Mouse (Mus musculus) lung, adult 10 weeks (tissue): ENCODE results near the gene Olfr1359. TPM values are rescaled to one million over a fixed set of nuclear protein-coding genes. Genes with fewer than 3 reads are reported as not detected.

Experiments used
- polyA plus RNA-seq: library from polyadenylated mRNA; stranded (reverse); fragments of 350-450 nt; fragmentation: Illumina TruSeq; extraction: RNeasy Lipid Tissue Mini Kit (QIAGEN cat#74804); gene quantifications from one replicate; pipeline ENCODE4 v1.2.3, GENCODE M21; 2014; ENCODE audit warnings: low read depth, low replicate concordance; ENCODE audit not compliant: insufficient read depth

Gene Olfr1359
- polyA plus RNA-seq = not detected

DNA sequence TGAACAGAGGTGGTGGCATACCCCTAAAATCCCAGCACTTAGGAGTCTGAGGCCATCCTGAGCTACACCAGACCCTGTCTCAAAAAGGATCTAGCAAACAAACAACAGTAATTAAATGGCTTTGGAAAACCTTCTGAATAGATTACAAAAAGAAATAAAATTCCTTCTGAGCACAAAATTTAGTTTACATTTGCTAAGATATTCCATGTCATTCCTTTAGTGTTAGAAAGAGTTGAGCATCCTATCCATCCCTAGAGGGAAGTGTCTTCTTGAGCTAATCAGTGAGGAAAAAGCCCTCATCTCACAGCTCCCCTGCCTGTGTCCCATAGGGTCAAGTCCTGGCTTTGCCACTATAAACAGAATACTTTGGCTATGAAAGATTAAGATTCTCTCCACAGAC, at the start of gene Olfr1359:
Gene Olfr1359 (plus strand): TSS at position 301 of the 400 bp plus-strand sequence.

DNA sequence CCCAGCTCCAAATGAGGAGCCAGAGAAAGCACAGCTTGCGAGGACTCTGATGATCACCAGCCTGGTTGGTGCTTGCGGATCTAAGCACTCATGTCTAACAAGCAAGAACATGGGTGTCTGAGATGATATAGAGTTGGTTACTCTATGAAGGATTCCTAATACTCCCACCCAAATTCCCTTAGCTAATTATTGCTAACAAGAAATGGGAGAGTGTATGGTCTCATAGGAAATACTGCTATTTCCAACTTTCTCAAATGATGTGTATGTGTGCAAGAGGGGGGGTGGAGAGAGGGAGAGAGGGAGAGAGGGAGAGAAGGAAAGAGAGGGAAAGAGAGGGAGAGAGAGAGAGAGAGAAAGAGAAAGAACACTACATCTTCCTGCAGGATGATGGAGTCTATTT, 34.6 kb upstream of the Olfr1359 start, which contains the start of gene Olfr1361:
Gene Olfr1361 (minus strand): TSS at position 101 of the 400 bp plus-strand sequence.

DNA sequence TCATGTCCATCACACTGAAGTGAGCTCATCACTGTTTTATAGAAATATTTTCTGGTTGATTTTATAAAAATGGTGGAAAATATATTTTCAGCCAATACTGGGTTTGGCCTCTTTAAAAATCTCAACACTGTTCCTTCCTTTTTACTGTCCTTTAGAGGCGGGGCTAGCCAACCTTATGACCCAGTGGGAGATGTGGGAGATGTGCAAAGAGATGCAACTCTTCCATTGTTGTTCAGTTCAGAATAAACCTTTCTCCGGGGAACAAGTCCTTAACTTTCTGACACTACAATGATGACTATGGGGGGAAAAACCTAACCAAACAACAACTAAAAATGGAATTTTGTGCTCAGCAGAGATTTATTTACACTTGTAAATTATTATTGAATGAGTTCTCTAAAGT, 20.6 kb upstream of the Olfr1359 start, which contains the start of gene Olfr1360:
Gene Olfr1360 (minus strand): TSS at position 101 of the 400 bp plus-strand sequence.

DNA sequence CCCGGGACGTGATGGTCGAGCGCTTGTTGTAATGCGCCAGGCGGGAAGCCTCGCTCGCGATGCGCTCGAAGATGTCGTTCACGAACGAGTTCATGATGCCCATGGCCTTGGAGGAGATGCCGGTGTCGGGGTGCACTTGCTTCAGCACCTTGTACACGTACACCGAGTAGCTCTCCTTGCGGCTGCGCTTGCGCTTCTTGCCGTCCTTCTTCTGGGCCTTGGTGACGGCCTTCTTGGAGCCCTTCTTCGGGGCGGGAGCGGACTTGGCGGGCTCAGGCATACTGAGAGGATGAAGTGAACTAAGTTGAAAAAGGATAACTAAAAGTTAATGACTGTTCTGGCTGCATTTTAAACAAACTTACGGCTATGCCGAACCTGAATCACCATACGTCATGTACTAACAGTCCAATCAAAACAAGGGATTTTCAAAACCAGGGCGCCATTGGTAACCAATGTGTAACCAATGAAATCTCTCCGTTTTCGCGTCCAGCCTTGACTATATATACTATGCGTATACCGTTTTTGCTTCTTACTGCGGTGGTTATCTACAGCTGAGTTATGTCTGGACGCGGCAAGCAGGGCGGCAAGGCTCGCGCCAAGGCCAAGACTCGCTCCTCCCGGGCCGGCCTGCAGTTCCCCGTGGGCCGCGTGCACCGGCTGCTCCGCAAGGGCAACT, 18.1 kb downstream of the Olfr1359 start, which contains the start of the genes Hist1h2bl and Hist1h2ai:
Gene Hist1h2bl (minus strand): TSS at position 280 of the 676 bp plus-strand sequence.
Gene Hist1h2ai (plus strand): TSS at position 559 of the 676 bp plus-strand sequence.

DNA sequence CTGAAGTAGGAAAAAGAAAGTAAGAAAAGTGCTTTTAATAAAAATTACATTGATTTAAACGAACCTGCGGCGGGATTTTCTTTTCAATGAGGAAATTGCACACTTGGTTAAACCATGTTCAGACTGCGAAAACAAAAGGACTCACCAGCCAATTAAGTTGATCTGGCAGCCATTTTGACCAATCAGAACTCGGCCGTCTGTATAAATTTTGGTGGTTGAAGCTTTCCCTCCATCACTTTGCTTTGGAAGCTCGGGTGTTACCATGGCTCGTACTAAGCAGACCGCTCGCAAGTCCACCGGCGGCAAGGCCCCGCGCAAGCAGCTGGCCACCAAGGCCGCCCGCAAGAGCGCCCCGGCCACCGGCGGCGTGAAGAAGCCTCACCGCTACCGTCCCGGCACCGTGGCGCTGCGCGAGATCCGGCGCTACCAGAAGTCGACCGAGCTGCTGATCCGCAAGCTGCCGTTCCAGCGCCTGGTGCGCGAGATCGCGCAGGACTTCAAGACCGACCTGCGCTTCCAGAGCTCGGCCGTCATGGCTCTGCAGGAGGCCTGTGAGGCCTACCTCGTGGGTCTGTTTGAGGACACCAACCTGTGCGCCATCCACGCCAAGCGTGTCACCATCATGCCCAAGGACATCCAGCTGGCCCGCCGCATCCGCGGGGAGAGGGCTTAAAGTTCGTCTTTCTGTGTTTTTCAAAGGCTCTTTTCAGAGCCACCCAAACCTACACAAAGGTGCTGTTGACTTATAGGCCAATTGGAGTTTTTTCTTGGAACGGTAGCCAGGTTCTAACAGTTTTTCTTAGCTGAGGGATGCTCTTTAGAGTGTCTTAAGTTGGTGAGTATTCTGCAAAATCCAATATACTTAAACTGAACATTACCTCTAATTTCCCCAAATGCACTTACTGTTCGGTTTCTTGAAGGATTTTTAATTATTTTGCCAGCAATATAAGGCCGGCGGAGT, 19.8 kb downstream of the Olfr1359 start, which contains the start of gene Hist1h3h:
Gene Hist1h3h (plus strand): TSS at position 263 of the 961 bp plus-strand sequence.

DNA sequence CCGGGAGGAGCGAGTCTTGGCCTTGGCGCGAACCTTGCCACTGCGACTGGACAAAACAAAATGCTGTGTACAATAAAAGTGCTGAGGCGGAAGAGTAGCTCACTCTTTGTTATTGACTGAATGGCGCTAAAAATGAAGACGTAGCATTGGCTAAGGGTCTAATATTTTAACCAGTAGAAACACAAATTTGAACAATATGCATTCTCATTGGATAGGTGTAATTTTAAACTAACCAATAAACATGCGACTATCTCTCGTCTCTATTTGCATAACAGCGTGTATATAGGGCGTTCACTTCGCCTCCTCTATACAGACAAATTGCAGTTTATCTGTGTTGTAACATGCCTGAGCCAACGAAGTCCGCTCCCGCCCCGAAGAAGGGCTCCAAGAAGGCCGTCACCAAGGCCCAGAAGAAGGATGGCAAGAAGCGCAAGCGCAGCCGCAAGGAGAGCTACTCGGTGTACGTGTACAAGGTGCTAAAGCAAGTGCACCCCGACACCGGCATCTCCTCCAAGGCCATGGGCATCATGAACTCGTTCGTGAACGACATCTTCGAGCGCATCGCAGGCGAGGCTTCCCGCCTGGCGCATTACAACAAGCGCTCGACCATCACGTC, 24.0 kb downstream of the Olfr1359 start, which contains the start of gene Hist1h2bm:
Gene Hist1h2bm (plus strand): TSS at position 288 of the 616 bp plus-strand sequence.

DNA sequence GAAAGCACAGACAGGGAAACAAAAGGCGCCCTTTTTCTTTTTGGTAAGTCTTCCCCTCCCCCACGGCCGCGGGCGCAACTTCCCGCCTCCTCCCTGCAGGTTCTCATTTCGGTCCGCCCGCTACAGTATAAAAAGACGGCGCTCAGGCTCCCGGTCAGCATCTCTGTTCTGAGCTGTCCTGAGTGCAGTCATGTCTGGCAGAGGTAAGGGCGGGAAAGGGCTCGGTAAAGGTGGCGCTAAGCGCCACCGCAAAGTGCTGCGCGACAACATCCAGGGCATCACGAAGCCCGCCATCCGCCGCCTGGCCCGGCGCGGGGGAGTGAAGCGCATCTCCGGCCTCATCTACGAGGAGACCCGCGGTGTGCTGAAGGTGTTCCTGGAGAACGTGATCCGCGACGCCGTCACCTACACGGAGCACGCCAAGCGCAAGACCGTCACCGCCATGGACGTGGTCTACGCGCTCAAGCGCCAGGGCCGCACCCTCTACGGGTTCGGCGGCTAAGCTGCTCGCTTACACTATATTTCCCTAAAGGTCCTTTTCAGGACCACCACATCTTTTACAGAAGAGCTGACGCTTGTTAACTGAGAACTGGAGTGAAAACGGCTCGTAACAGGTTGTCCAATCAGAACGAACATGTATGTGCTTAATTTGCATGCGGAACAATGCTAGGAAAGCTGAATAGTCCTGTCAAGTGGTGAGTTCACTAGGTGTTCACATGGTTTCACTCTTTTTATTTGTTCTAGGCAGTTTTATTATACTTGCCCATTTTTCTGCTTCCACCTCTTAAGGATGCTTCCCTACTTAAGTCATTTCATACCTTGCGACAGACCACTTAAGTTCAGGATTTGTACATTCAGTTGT, 37.2 kb downstream of the Olfr1359 start, which contains the start of gene Hist1h4j:
Gene Hist1h4j (plus strand): TSS at position 159 of the 862 bp plus-strand sequence.

DNA sequence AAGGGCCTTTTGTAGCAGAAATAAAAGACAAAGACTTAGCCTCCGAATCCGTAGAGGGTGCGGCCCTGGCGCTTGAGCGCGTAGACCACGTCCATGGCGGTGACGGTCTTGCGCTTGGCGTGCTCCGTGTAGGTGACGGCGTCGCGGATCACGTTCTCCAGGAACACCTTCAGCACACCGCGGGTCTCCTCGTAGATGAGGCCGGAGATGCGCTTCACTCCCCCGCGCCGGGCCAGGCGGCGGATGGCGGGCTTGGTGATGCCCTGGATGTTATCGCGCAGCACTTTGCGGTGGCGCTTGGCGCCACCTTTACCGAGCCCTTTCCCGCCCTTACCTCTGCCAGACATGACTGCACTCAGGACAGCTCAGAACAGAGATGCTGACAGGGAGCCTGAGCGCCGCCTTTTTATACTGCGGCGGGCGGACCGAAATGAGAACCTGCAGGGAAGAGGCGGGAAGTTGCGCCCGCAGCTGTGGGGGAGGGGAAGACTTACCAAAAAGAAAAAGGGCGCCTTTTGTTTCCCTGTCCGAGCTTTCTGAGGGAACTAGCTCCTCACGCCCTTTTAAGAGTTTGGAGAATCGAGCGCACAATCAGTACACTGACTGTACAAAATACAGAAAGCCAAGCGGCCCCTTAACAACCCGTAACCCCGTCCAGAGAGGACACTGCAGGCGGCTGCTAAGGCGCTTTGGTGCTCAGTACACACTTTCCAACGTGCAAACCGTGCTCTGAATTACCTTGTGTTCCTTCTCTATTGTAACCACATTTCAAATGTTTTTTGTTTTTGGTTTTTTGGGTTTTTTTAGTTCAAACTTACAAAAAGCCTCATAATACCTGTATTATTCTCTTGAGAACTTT, 52.5 kb downstream of the Olfr1359 start, which contains the start of gene Hist1h4k:
Gene Hist1h4k (minus strand): TSS at position 347 of the 859 bp plus-strand sequence.

DNA sequence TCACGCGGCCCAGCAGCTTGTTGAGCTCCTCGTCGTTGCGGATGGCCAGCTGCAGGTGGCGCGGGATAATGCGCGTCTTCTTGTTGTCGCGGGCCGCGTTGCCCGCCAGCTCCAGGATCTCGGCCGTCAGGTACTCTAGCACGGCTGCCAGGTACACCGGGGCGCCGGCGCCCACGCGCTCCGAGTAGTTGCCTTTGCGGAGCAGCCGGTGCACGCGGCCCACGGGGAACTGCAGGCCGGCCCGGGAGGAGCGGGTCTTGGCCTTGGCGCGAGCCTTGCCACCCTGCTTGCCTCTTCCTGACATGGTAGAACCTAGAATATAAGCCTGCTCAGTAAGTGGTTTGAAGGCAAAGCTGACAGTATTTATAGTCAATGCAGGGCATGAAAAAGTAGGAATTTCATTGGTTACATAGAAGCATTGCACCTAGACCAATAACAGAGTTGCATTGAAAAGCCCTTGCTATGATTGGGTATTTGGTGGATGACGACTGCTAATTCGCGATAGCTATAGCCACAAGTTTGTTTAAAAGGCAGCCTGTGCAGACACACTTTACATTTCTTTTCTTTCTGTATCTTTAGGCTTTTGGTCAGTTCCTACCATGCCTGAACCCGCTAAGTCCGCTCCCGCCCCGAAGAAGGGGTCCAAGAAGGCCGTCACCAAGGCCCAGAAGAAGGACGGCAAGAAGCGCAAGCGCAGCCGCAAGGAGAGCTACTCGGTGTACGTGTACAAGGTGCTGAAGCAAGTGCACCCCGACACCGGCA, 55.8 kb downstream of the Olfr1359 start, which contains the start of the genes Hist1h2ak and Hist1h2bn:
Gene Hist1h2ak (minus strand): TSS at position 304 of the 762 bp plus-strand sequence.
Gene Hist1h2bn (plus strand): TSS at position 600 of the 762 bp plus-strand sequence.

Other genes starting within 250 kb of the Olfr1359 start
- 19.4 TPM for gene Zscan26, start 244.4 kb upstream of the Olfr1359 start, polyA plus RNA-seq
- 0.95 TPM for gene Nkapl, start 229.6 kb upstream of the Olfr1359 start, polyA plus RNA-seq
- 2.1 TPM for gene Zkscan4, start 219.2 kb upstream of the Olfr1359 start, polyA plus RNA-seq
- not detected for gene Gm10065, start 218.7 kb upstream of the Olfr1359 start, polyA plus RNA-seq
- 0.23 TPM for gene AK157302, start 202.9 kb upstream of the Olfr1359 start, polyA plus RNA-seq
- 1.6 TPM for gene Gm11273, start 196.7 kb upstream of the Olfr1359 start, polyA plus RNA-seq
- gene Zkscan8, start 167.0 kb upstream of the Olfr1359 start, polyA plus RNA-seq = 1.7 TPM
- gene Olfr1366, start 155.3 kb upstream of the Olfr1359 start, polyA plus RNA-seq = not detected
- gene Olfr1535, start 138.2 kb upstream of the Olfr1359 start, polyA plus RNA-seq = not detected
- not detected for gene Olfr1364, start 116.4 kb upstream of the Olfr1359 start, polyA plus RNA-seq
- gene Olfr1362, start 84.1 kb upstream of the Olfr1359 start, polyA plus RNA-seq = not detected
- not detected for gene Olfr11, start 55.6 kb upstream of the Olfr1359 start, polyA plus RNA-seq
- gene Olfr1361, start 34.7 kb upstream of the Olfr1359 start, polyA plus RNA-seq = not detected
- not detected for gene Olfr1360, start 20.7 kb upstream of the Olfr1359 start, polyA plus RNA-seq
- gene Hist1h2bl, start 18.0 kb downstream of the Olfr1359 start, polyA plus RNA-seq = not detected
- gene Hist1h2ai, start 18.3 kb downstream of the Olfr1359 start, polyA plus RNA-seq = not detected
- not detected for gene Hist1h3h, start 19.5 kb downstream of the Olfr1359 start, polyA plus RNA-seq
- not detected for gene Hist1h2bm, start 23.9 kb downstream of the Olfr1359 start, polyA plus RNA-seq
- gene Hist1h4j, start 37.0 kb downstream of the Olfr1359 start, polyA plus RNA-seq = not detected
- gene Hist1h4k, start 52.4 kb downstream of the Olfr1359 start, polyA plus RNA-seq = not detected
- gene Hist1h2ak, start 55.7 kb downstream of the Olfr1359 start, polyA plus RNA-seq = not detected
- gene Hist1h2bn, start 56.0 kb downstream of the Olfr1359 start, polyA plus RNA-seq = not detected
- not detected for gene Hist1h1b, start 82.5 kb downstream of the Olfr1359 start, polyA plus RNA-seq
- not detected for gene Hist1h3i, start 85.3 kb downstream of the Olfr1359 start, polyA plus RNA-seq
- gene Hist1h2an, start 89.1 kb downstream of the Olfr1359 start, polyA plus RNA-seq = not detected
- not detected for gene Hist1h2bp, start 89.3 kb downstream of the Olfr1359 start, polyA plus RNA-seq
- 0.42 TPM for gene Hist1h2bq, start 112.1 kb downstream of the Olfr1359 start, polyA plus RNA-seq
- not detected for gene Hist1h2ao, start 112.4 kb downstream of the Olfr1359 start, polyA plus RNA-seq
- 1.4 TPM for gene Hist1h4m, start 113.6 kb downstream of the Olfr1359 start, polyA plus RNA-seq
- gene Hist1h4n, start 134.1 kb downstream of the Olfr1359 start, polyA plus RNA-seq = 1.0 TPM
- gene Hist1h2ap, start 135.4 kb downstream of the Olfr1359 start, polyA plus RNA-seq = not detected
- not detected for gene Hist1h2br, start 135.6 kb downstream of the Olfr1359 start, polyA plus RNA-seq
- 1.2 TPM for gene Zfp184, start 247.0 kb downstream of the Olfr1359 start, polyA plus RNA-seq